Mouse (Mus musculus) cerebellum, adult 2 months (tissue): Measurements from ENCODE around the gene Nckap5. TPM values are rescaled to one million over a fixed set of nuclear protein-coding genes. Genes with fewer than 3 reads are reported as not detected.

ENCODE experiments used
- DNase-seq, 2 experiments: peaks; one replicate each; pipeline ENCODE4 v3.0.0; 2021
- H3K27ac ChIP-seq: fragments of 200-500 bp; 2 replicates; pipeline ENCODE4 v1.5.1; 2012; ENCODE audit warnings: low read length, control low read depth, inconsistent platforms; ENCODE audit not compliant: insufficient read depth
- H3K27me3 ChIP-seq: fragments of 200-500 bp; 2 replicates; pipeline ENCODE4 v1.6.1; 2012; ENCODE audit warnings: inconsistent platforms, mild to moderate bottlenecking, low read length, moderate library complexity; ENCODE audit not compliant: control insufficient read depth, insufficient read depth
- H3K4me1 ChIP-seq: fragments of 200-500 bp; 2 replicates; pipeline ENCODE4 v1.6.1; 2011; ENCODE audit warnings: low read length; ENCODE audit not compliant: control insufficient read depth, insufficient read depth
- H3K4me3 ChIP-seq: fragments of 200-500 bp; replicated peaks from 2 replicates; pipeline ENCODE3; 2011; ENCODE audit warnings: mild to moderate bottlenecking, low read depth, low read length, control low read depth; ENCODE audit not compliant: insufficient read depth
- CTCF ChIP-seq: fragments of 200-500 bp; IDR thresholded peaks from 2 replicates; pipeline ENCODE4 v1.5.1; 2011; ENCODE audit warnings: low read depth, mild to moderate bottlenecking, control low read depth, low read length, moderate library complexity, borderline replicate concordance; ENCODE audit not compliant: insufficient read depth
- POLR2A ChIP-seq: fragments of 200-500 bp; IDR thresholded peaks from 2 replicates; pipeline ENCODE4 v1.6.1; 2011; ENCODE audit warnings: low read length, control low read depth, borderline replicate concordance; ENCODE audit not compliant: insufficient read depth
- WGBS: fragments of 180-500 bp; shearing (Covaris S2); methylation state at CpG from one replicate; pipeline ENCODE4 v1.1.7; 2018; 5-methylcytosine and 5-hydroxymethylcytosine counted together
- polyA plus RNA-seq: library from polyadenylated mRNA; depleted of rRNA; stranded (reverse); fragments of >200 nt; gene quantifications from 2 replicates; pipeline ENCODE4 v1.2.3, GENCODE M21; 2012

The Nckap5 gene
- polyA plus RNA-seq, 1 experiment: 2.1 TPM

- no peak overlapping the region for H3K4me3 ChIP-seq
- H3K4me1 ChIP-seq: no peaks in the 10 kb centered on the region
- 37% methylated on average over 14 of the region's 14 CpGs for WGBS
- no peaks in the 10 kb centered on the region; the same call in 1 of the 2 replicates for H3K27me3 ChIP-seq
- TF ChIP-seq CTCF: no peak
- no peak for TF ChIP-seq POLR2A
- H3K27ac ChIP-seq: no peak overlapping the region
- DNase-seq: no peak
Observed at GRCm38 (mm10) chr1:126606189-126607080, 224.2 kb downstream of the Nckap5 start.

GRCm38 (mm10) chr1:126604551-126604950 lies 226.0 kb downstream of the Nckap5 start:
- DNase-seq: no peak
- Histone ChIP-seq H3K27ac (no peak overlapping the region), H3K4me3 (no peak overlapping the region), H3K27me3 (no peaks in the 10 kb centered on the region; the same call in 1 of the 2 replicates), H3K4me1 (no peaks in the 10 kb centered on the region)
- 67% methylated on average over 9 of the region's 9 CpGs for whole genome bisulfite sequencing
- TF ChIP-seq POLR2A: no peak
- TF ChIP-seq CTCF: no peak

GRCm38 (mm10) chr1:126603771-126604515 lies 226.7 kb downstream of the Nckap5 start:
- TF ChIP-seq POLR2A (no peak), CTCF (no peak)

GRCm38 (mm10) chr1:126600596-126600995 lies 230.0 kb downstream of the Nckap5 start:
- 78% methylated on average over 4 of the region's 4 CpGs for WGBS

More at GRCm38 (mm10) chr1:126603771-126604515, 226.7 kb downstream of the Nckap5 start:
- no peak for DNase-seq
- WGBS: 79% methylated on average over 7 of the region's 7 CpGs
- no peaks in the 10 kb centered on the region for H3K4me1 ChIP-seq
- H3K27me3 ChIP-seq: no peaks in the 10 kb centered on the region; the same call in 1 of the 2 replicates
- no peak overlapping the region for H3K4me3 ChIP-seq
- H3K27ac ChIP-seq: no peak overlapping the region

GRCm38 (mm10) chr1:126597376-126597775 lies 233.2 kb downstream of the Nckap5 start:
- Histone ChIP-seq H3K4me3 (no peak overlapping the region), H3K27me3 (no peaks in the 10 kb centered on the region), H3K27ac (no peak overlapping the region), H3K4me1 (no peaks in the 10 kb centered on the region)
- 24% methylated on average over 3 of the region's 3 CpGs for WGBS
- TF ChIP-seq CTCF: no peak
- TF ChIP-seq POLR2A: no peak
- DNase-seq: no peak

More at GRCm38 (mm10) chr1:126600596-126600995, 230.0 kb downstream of the Nckap5 start:
- TF ChIP-seq POLR2A (no peak), CTCF (no peak)
- Histone ChIP-seq H3K4me1 (no peaks in the 10 kb centered on the region), H3K4me3 (no peak overlapping the region), H3K27me3 (no peaks in the 10 kb centered on the region; the same call in 1 of the 2 replicates), H3K27ac (no peak overlapping the region)
- DNase-seq: peak in 1 of 2 experiments; percentile 2

GRCm38 (mm10) chr1:126594796-126595195 lies 235.8 kb downstream of the Nckap5 start:
- Histone ChIP-seq H3K4me3 (no peak overlapping the region), H3K4me1 (no peaks in the 10 kb centered on the region), H3K27me3 (no peaks in the 10 kb centered on the region), H3K27ac (no peak overlapping the region)
- no peak for TF ChIP-seq CTCF
- TF ChIP-seq POLR2A: no peak
- WGBS: 91% methylated on average over 3 of the region's 3 CpGs
- DNase-seq: no peak

- Histone ChIP-seq H3K4me1 (no peaks in the 10 kb centered on the region), H3K27ac (no peak overlapping the region), H3K27me3 (no peaks in the 10 kb centered on the region), H3K4me3 (no peak overlapping the region)
- 37% methylated on average over 7 of the region's 7 CpGs for WGBS
- no peak for TF ChIP-seq CTCF
- no peak for TF ChIP-seq POLR2A
- no peak for DNase-seq
Observed at GRCm38 (mm10) chr1:126593044-126593805, 237.4 kb downstream of the Nckap5 start.
